Mouse (Mus musculus) lung, embryonic 14.5 days (tissue): ENCODE results near the gene Mrpl28. TPM values are rescaled to one million over a fixed set of nuclear protein-coding genes. Genes with fewer than 3 reads are reported as not detected.
"Not testable (repeated sequence)": the region's sequence is repeated elsewhere in the genome, so short reads cannot be mapped to it uniquely, and the experiment has no call there.

Experiments used
- ATAC-seq: fragments of 200-750 bp; cut with Nextera tagmentation; 2 replicates; pipeline ENCODE4 v1.8.0; 2017; ENCODE audit warnings: mild to moderate bottlenecking, moderate TSS enrichment, moderate library complexity; ENCODE audit not compliant: insufficient read depth
- DNase-seq: peaks from one replicate; pipeline ENCODE4 v3.0.0-alpha.2; 2015
- H3K27ac ChIP-seq: fragments of 300-500 bp; sonication (generic); 2 replicates; pipeline ENCODE4 v1.5.1; 2014; ENCODE audit warnings: low read depth, mild to moderate bottlenecking, moderate library complexity
- H3K27me3 ChIP-seq: fragments of 300-500 bp; sonication (generic); 2 replicates; pipeline ENCODE4 v1.6.1; 2014; ENCODE audit warnings: low read length, control low read depth; ENCODE audit not compliant: insufficient read depth
- H3K36me3 ChIP-seq: fragments of 300-500 bp; sonication (generic); 2 replicates; pipeline ENCODE4 v1.6.1; 2014; ENCODE audit warnings: control low read depth; ENCODE audit not compliant: insufficient read depth
- H3K4me1 ChIP-seq: fragments of 300-500 bp; sonication (generic); 2 replicates; pipeline ENCODE4 v1.6.1; 2014; ENCODE audit warnings: antibody characterized with exemption, control low read depth; ENCODE audit not compliant: insufficient read depth
- H3K4me2 ChIP-seq: fragments of 300-500 bp; sonication (generic); 2 replicates; pipeline ENCODE4 v1.6.1; 2014; ENCODE audit warnings: mild to moderate bottlenecking
- H3K4me3 ChIP-seq: fragments of 300-500 bp; sonication (generic); 2 replicates; pipeline ENCODE4 v1.5.1; 2014; ENCODE audit warnings: low read depth, low read length
- H3K9ac ChIP-seq: fragments of 300-500 bp; sonication (generic); 2 replicates; pipeline ENCODE4 v1.6.1; 2014
- H3K9me3 ChIP-seq: fragments of 300-500 bp; sonication (generic); 2 replicates; pipeline ENCODE4 v1.6.1; 2016; ENCODE audit warnings: low read depth, low read length, control low read depth
- CTCF ChIP-seq: IDR thresholded peaks from 2 replicates; pipeline ENCODE4 v1.5.1; 2016; ENCODE audit warnings: antibody characterized with exemption, low read depth
- WGBS: fragments of 180-500 bp; shearing (Covaris S2); extraction: QIAGEN DNeasy Blood & Tissue Kit; methylation state at CpG from one replicate; pipeline ENCODE4 v1.1.7; 2014; 5-methylcytosine and 5-hydroxymethylcytosine counted together
- polyA plus RNA-seq: library from polyadenylated mRNA; unstranded; fragments of >200 nt; fragmentation: Nextera tagmentation; extraction: Ambion mirVana; gene quantifications from 2 replicates; pipeline ENCODE4 v1.2.1, GENCODE M21; 2014

Mrpl28 gene
- polyA plus RNA-seq, 1 experiment from 2014 or later: 217 TPM

DNA sequence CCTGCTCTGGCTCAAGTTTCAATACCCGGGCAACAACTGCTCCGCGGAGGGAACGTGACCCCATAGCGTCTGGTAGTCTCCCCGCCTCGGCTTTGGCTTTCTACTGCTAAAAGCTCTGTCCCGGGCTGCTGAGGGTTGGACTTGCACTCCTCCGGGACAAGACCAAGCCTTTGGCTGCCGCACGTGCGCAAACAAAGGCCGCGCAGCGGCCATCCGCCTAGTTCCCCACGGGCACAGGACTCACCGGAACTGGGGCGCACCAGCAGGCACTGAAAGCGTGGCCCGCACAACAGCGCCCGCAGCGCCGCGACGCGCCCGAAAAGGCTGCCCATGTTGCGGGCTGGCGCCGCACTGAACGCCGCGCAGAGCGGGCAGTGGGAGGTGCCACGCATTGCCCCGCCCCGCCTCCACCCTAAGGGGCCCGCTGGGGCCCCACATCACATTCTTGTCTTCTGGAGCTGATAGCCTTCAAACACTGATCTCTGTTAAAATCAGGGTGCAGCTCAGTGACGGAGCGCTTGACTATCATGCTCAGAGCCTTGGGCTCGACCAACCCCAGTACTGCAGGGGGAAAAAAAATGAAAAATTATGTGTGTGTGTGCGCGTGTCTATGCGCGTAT, 28.1 kb upstream of the Mrpl28 start, which contains the start of gene Nme4:
TSS of gene Nme4 (minus strand) at position 482 of the 620 bp plus-strand sequence.
- Histone ChIP-seq H3K4me3 (peak within 1 kb of the TSS; percentile 66), H3K27ac (peak within 1 kb of the TSS; percentile 83), H3K4me1 (no peaks in the 10 kb centered on the region; the same call in 1 of the 2 replicates), H3K27me3 (no peaks in the 10 kb centered on the region), H3K4me2 (peak within 1 kb of the TSS; percentile 79), H3K9ac (peak within 1 kb of the TSS; percentile 87), H3K9me3 (no peaks in the 10 kb centered on the region), H3K36me3 (0 out of 2 replicates have a peak, but pooled peaks cover 15% of the 10 kb centered on the region)
- DNase-seq: peak; percentile 79
- TF ChIP-seq CTCF: no peak
- peak; percentile 77 for ATAC-seq
- 1% methylated on average over 47 of the region's 47 CpGs for WGBS

DNA sequence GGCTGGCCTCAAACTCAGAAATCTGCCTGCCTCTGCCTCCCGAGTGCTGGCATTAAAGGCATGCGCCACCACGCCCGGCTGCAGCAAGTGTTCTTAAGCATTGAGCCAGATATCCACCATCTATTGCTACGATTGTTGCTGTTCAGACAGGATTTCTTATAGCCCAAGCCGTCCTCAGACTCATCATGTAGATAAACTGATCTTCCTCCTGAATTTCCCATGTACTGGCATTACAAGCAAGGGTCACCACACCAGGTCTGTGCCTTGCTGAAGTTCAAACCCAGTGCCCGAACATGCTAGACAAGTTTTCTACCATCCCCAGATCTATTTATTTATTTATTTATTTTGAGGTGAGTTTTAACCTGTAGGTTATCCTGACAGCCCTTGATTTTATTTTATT, 24.8 kb upstream of the Mrpl28 start:
- WGBS: 85% methylated on average over 7 of the region's 7 CpGs
- Histone ChIP-seq H3K27me3 (no peaks in the 10 kb centered on the region), H3K27ac (no peak overlapping the region), H3K9me3 (no peaks in the 10 kb centered on the region), H3K4me3 (no peak overlapping the region), H3K4me2 (no peak overlapping the region), H3K9ac (no peak overlapping the region), H3K36me3 (0 out of 2 replicates have a peak, but pooled peaks cover 3% of the 10 kb centered on the region), H3K4me1 (no peaks in the 10 kb centered on the region; the same call in 1 of the 2 replicates)
- no peak for TF ChIP-seq CTCF
- DNase-seq (no peak), ATAC-seq (no peak)

DNA sequence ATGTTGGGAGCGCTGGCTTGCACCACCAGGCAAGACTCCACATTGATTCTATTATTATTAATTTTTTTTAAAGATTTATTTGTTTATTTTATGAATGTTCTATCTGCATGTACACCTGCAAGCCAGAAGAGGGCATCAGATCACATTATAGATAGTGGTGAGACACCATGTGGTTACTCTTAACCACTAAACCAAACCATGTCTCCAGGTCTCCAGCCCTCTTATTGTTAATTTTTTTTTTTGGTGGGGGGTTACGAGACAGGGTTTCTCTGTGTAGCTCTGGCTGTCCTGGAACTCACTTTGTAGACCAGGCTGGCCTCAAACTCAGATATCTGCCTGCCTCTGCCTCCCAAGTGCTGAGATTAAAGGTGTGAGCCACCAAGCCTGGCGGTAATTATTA, 24.0 kb upstream of the Mrpl28 start:
- not testable (repeated sequence) for H3K9ac ChIP-seq, ATAC-seq, H3K36me3 ChIP-seq, DNase-seq, H3K27ac ChIP-seq, H3K4me1 ChIP-seq, H3K4me2 ChIP-seq, H3K9me3 ChIP-seq, H3K27me3 ChIP-seq, H3K4me3 ChIP-seq
- 67% methylated on average over 3 of the region's 3 CpGs for WGBS

DNA sequence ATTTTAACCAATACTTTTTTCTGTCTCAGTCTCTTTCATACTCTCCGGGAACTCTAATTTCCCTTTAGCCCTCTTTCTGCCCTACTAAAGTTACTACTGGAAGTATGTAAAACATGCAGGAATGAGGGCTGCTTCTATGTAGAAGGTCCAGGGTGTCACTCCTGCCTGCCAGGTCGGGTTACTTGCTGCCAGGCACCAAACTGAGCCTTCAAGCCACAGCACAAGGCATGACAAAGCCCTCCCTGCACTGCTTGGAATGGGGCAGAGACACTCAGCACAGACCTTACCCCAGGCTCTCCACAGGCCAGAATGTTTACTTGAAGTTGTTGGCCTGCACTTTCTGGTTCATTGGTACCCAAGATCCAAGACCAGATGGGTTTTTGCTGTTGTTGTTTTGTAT, 23.1 kb upstream of the Mrpl28 start:
- DNase-seq (no peak), ATAC-seq (no peak)
- WGBS: 35% methylated on average over 2 of the region's 2 CpGs
- H3K4me1 ChIP-seq: no peaks in the 10 kb centered on the region
- no peak for TF ChIP-seq CTCF
- no peak overlapping the region for H3K9ac ChIP-seq
- no peak overlapping the region for H3K4me3 ChIP-seq
- H3K27ac ChIP-seq: no peak overlapping the region
- no peaks in the 10 kb centered on the region for H3K9me3 ChIP-seq
- no peak overlapping the region for H3K4me2 ChIP-seq
- no peaks in the 10 kb centered on the region for H3K36me3 ChIP-seq
- H3K27me3 ChIP-seq: no peaks in the 10 kb centered on the region

DNA sequence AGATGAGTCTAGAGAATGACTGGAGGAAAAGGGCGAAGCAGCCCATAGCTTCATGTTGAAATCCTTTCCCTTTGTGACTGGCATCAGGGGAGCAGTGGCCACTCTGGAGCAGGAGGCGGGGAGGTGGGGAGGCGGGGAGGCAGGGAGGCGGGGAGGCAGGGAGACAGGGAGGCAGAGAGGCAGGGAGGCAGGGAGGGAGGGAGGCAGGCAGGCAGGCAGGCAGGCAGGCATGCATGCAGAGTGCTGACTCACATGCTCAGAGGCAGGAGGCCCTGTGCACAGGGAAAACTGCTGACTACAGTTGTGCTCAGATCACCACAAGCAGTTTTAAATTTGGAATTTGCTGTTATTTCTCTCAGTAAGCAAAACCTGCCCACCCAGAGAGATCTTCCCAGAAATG, 21.8 kb upstream of the Mrpl28 start:
- H3K9ac ChIP-seq: no peak overlapping the region
- no peaks in the 10 kb centered on the region for H3K4me1 ChIP-seq
- H3K4me2 ChIP-seq: no peak overlapping the region
- H3K27ac ChIP-seq: no peak overlapping the region
- DNase-seq (peak; percentile 21), ATAC-seq (no peak)
- no peaks in the 10 kb centered on the region for H3K9me3 ChIP-seq
- TF ChIP-seq CTCF: no peak
- WGBS: 53% methylated on average over 4 of the region's 4 CpGs
- H3K27me3 ChIP-seq: no peaks in the 10 kb centered on the region
- H3K4me3 ChIP-seq: no peak overlapping the region
- no peaks in the 10 kb centered on the region for H3K36me3 ChIP-seq

GRCm38 (mm10) chr17:26105619-26106018, 17.7 kb upstream of the Mrpl28 start:
- WGBS: 44% methylated on average over 4 of the region's 4 CpGs

DNA sequence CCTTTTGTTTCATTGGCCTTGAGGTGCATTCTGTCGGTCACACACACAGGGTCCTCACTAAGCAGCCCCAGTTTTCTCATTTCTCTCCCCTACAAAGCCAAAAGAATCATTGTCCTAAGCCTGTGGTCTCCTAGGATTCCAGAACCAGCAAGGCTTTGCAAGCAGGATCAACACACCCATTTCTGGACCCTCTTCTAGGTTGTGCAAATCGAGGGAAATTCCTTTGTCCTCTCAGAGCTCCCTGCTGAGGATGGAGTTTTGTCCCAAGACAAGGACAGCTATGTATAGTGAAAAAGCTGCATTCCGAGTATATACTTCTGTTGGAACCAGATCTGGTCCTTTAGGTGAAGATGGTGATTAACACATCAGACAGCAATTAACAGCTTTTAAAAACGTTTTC, 13.1 kb upstream of the Mrpl28 start:
- no peak overlapping the region for H3K27ac ChIP-seq
- H3K36me3 ChIP-seq: no peaks in the 10 kb centered on the region
- no peak overlapping the region for H3K4me2 ChIP-seq
- 35% methylated on average over 4 of the region's 4 CpGs for WGBS
- no peak overlapping the region for H3K9ac ChIP-seq
- no peaks in the 10 kb centered on the region for H3K4me1 ChIP-seq
- H3K9me3 ChIP-seq: no peaks in the 10 kb centered on the region
- ATAC-seq (no peak), DNase-seq (no peak)
- H3K4me3 ChIP-seq: no peak overlapping the region
- no peak for TF ChIP-seq CTCF
- peaks cover 51% of the 10 kb centered on the region for H3K27me3 ChIP-seq

More at GRCm38 (mm10) chr17:26105619-26106018, 17.7 kb upstream of the Mrpl28 start:
- H3K4me1 ChIP-seq: no peaks in the 10 kb centered on the region
- H3K9ac ChIP-seq: no peak overlapping the region
- no peak for TF ChIP-seq CTCF
- H3K4me3 ChIP-seq: no peak overlapping the region
- no peak overlapping the region for H3K4me2 ChIP-seq
- no peaks in the 10 kb centered on the region for H3K9me3 ChIP-seq
- ATAC-seq: no peak
- H3K36me3 ChIP-seq: no peaks in the 10 kb centered on the region
- peaks cover 7% of the 10 kb centered on the region for H3K27me3 ChIP-seq
- no peak for DNase-seq
- H3K27ac ChIP-seq: no peak overlapping the region
